Mouse (Mus musculus) right cerebral cortex, adult 2 months (tissue): ENCODE data around the gene Lrrc25.
A peak's percentile ranks its signal among the peaks of the same experiment; 100 is the strongest.

Source experiments
- DNase-seq, 2 experiments: peaks; one replicate each; pipeline ENCODE4 v3.0.0; 2021 to 2022; ENCODE audit warnings: low spot score in 2 of 2

Lrrc25 gene

DNA sequence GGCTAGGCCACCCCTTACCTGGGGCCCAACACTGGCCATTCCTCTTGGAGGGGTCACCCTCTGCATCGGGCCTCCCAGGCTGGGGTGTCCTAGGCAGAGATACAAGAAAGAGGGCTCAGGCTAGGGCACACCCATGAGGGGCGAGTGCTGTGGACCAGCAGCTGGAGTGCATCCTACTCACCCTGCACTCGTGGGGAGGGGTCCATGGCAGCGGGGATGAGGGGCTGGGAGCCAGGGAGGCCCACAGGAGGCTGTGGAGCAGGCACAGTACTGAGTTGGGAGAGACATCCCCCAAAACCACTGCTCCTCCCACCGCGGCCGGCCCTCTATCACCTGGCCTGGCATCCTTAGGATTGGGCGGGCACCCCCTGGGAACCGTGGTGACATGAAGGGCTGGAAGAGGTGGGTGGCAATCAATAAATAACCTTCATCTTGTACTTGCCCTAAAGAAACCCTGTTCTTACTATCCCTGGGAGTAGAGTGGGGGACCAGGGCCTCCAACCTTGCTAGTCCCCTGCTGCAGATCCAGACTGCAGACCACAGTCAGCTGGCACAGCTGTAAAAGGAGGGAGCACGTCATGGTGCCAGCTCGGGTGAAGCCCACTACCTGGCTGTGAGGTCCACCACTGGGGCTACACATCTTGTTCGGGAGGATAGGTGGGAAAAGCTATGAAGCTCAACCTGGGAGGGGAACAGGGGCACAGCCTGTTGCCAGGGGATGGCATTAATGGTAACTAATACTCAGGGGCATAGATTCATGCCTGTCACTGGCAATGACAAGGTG, 16.3 kb upstream of the Lrrc25 start:
- no peak for DNase-seq

DNA sequence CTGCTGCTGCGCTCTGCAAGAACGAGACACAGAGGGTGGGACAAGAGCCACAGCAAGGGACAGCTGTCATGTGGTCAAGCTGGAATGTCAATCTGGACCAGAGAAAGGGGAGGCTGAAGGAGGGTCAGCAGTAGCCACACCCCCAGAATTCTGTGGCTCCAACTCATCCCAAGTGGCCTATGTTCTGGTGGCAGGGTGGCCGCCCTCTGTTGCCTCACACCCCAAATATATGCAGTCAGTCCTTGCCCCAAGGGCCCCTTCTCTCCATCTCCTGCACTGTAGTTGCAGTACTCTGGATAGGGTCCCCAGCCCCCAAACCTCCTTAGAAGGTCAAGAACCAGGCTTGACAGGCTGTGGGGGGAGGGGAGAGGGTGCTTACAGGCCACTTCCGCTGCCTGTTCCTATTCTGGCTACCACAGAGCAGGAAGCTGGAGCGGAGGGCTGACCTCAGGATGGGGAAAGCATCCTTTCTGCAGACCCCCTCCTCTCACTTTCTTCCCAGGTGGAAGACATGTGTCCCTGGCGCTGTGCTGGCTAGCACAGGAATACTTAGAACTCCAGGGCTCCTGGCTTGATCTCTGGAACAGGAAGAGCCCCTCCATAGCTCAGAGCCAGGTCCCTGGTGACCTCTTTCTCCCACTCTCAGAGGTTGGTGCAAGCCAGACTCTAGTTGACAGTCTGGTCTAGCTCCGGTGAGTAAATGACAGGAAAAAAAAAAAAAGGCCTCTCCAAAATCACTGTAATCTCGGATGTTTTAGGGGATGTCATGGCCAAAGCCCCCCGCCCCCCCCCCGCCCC, 15.3 kb upstream of the Lrrc25 start:
- no peak for DNase-seq

DNA sequence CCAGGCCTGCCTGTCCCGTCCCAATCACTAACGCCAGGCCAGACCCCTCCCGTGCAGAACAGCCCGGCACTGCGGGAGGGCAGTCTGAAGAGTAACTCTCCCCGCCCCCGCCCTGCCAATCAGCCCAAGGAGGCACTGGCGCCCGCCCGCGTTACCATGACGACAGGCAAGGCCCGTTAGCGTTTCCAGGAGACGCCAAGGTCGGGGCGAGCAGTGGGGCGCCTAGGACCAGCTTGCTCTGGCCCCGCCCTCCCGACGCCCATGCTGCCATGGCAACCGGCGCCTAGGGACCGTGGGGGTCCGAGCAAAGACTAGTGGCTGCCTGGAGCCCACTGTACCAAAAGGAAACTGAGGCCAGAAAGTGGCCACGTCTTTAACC, 14.7 kb upstream of the Lrrc25 start:
- DNase-seq: peak; percentile 86 to 87

DNA sequence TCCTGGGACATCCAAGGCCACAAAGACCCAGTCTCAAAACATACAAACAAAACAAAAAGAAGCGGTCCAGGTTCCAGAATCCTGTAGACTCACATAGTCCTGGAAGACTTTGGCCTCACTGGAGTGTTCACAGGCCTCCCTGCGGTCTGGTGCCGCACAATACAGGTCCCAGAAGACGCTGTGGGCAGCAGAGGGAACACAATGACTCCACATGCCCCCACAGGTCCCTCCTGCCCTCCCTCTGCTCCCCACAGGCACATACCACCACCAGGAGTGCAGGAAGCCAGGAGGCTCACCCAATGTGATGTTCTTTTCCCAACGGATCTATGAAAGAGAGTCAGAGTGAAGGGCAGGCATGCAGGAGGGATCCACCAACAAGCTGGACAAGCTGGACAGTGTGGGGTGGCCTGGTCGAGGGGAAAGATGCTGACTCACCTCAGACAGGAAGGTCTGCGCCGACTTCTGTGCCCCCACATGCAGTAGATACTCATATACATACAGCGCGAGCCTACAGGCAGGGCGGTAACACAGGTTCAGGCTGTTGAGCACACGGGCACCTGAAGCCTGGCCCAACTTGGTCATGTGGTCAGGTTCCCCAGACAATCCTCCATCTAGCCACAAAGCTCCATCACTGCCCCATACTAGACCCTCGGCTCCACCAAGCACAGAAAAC, 13.7 kb upstream of the Lrrc25 start:
- DNase-seq: no peak

DNA sequence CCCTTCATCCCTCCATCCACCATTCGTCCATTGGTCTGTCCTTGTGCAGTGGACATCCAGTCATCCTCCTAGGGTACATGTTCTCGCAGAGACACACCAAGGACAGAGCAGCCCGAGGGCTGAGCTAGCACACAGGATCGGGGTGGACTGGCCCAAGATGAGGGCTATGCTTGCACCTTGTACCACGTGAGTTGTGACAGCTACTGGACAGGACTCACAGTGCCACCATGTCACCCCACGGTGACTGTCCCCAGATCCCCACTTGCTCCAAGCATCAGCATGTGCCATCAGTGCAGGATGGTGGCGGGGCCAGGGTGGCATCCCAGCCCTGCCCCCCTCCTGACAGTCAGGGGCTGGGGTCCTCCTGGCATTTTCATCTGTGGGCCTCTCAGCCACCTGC, 11.4 kb upstream of the Lrrc25 start:
- DNase-seq: no peak

DNA sequence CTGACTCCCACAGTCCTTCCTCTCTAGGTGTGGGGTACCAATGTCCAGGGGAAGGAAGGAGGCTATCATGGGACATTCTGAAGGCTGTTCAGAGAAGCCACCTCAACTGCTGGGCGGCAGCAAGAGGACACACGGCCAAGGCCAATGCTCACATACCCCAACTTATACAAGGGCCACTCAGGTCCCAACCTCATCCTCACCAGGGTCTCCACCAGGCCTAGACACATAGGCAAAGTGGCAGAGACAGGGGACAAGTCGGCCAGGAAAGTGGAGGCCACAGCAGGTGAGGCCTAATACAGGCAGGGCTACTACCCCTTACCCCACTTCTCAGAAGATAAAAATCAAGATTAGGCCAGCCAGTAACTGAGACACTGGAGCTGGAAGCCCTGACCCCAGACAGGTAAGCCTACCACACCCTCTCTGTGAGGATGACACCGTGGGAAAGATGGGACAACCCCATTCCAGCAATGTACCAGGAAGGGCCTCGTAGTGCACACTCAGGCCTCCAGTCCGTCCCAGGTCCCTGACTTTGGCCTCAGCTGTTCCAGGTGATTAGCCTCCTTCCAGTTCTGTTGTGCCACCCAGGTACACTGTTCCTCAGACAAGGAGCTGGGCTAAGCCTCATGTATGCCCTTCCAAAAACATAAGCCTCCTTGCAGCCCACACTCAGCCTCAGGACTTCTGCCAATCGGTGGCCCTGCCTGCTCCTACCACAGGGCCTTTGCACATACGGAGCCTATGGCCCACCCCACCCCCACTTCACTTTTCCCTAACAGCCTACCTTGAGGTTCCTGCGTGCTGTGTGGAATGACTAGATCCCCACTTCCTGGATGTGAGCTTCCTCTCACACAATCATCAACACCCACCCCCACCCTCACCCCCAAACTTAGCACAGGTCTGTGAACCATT, 9.8 kb upstream of the Lrrc25 start:
- no peak for DNase-seq

DNA sequence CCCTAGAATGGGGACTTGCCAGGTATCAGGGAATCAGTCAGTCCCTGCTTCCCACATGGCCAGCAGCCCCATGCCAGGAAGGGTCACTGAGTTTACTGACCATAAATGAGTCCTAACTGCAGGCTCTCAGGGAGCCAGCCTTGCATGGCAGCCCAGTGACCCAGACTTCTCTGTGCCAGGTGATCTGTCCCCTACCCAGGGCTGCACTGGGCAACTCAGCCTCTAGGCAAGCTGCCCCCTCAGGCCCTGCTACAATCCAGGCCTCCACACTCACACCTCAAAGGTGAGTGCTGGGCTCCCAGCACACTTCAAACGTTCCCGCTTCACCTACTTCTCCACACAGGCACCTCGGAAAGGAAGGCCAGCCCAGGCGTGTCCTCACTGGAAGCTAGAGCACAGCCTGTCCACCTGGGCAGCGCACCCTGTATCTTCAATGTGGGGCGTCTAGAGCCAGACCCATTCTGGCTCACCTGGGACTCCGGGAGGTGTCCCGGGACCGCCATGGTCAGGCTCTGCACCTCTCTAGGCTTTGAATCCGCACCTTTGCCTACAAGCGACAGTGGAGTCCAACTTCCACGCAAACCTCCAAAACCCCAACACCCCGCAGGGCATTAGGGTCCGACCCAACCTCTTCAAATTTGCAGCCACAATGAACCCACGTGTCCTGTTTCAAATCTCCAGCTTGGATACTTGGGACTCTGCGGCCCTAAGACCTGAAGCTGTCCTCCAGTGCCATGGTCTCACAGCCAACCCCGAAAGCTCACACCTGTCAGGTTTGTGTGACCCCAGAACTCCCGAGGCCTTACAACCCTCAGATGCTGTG, 9.0 kb upstream of the Lrrc25 start:
- peak in 1 of 2 experiments; percentile 11 for DNase-seq

DNA sequence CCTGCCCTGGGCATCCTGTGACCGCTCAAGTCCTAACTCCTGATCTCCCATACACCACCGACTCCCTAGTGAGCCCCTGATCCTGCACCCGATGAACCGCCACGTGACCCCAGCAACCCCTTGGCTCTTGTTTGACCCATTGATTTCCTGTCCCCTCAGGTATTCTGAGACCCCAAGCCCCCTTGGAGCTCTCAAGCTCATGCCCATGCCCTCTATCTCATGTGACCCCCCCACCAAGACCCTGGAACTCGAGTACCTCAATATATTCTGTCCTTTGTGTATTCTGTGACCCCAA, 8.4 kb upstream of the Lrrc25 start:
- peak in 1 of 2 experiments; percentile 10 for DNase-seq

DNA sequence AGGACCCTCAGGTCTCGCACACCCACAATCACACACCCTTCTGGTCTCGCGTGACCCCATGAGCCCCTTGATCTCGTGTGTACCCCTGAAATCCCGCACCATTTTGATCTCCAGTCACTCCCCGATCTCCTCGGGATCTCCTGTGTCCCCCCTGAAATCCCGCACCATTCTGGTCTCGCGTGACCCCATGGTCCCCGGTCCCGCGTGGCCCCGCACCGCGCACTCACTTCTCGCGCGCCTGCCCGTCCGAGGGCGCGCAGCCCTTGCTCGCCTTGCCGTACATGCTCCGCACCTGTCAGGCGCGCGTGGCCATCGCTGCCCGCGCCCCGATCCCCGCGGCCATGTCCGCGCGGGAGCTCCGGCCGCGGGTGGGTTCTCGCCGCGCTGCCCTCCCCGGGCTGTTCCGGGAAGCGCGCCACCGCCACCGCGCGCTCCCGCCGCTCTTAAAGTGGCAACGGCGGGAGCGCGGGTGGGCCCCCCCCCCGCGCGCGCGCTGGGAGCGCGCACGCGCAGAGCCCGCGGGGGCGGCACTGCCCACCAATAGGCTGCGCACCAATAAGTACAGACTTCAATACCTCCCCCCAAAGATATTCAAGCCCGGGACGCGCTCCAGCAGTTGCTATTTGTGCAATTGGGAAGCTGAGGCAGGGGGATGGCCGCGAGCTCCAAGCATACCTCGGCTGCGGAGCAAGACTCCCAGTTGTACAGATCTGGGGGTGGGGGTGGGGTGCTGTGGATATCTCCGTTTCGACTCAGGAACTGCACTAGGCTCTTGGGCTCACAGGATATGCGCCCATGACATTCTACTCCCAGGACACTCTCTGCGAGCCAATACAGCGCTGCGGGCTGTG, 7.8 kb upstream of the Lrrc25 start:
- peak; percentile 59 to 69 for DNase-seq

DNA sequence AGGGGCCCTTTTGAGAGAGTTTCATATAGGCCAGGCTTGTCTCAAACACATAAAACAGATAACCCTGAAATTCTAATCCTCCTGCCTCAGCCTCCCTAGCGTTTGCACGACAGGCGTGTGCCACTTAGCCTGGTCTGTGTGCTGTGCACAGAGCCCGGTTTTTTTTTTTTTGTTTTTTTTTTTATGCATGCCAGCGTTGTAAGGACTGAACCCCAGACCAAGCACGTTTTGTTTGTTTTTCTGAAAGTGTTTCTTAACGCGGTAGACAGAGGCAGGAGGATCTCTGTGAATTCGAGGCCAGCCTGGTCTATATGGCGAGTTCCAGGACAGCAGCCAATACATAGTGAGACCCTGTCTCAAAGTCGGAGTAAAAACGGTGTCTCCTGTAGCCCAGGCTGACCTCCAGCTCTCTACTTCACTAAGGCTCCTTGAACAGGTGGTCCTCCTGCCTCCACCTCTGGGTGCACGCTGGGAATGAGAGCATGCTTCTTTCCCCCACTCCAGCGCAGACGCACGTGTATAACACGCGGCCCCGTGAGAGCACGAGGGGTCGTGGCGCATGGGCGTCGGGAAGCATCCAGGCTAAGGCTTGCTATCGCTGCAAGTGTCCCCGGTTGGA, 7.1 kb upstream of the Lrrc25 start, which contains the start of gene Ssbp4:
Gene Ssbp4 (minus strand): TSS at position 124 of the 619 bp plus-strand sequence.
- no peak for DNase-seq

DNA sequence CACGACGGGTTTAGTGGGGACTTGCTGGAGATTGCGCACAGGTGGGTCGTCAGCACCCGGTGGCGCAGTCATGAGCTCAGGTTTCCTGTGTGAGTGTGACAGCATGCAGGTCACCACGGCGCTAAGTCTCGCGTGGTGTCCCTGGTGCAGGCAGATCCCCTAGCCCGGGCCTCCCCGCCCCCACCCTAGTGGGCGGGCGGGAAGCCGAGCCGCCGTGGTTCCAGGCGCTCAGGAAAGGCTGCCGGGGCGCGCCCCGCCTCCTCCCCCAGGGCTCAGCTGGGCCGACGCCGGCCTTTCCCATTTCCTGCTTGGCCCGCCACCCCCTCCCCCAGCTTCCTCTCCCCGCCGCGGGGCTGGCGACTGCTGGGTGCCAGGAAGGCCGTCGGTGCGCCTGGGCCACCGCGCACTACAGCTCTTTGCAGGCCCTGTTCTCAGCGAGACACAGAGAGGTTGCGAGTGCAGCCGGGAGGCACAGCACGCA, 6.5 kb upstream of the Lrrc25 start:
- DNase-seq: peak in 1 of 2 experiments; percentile 58

DNA sequence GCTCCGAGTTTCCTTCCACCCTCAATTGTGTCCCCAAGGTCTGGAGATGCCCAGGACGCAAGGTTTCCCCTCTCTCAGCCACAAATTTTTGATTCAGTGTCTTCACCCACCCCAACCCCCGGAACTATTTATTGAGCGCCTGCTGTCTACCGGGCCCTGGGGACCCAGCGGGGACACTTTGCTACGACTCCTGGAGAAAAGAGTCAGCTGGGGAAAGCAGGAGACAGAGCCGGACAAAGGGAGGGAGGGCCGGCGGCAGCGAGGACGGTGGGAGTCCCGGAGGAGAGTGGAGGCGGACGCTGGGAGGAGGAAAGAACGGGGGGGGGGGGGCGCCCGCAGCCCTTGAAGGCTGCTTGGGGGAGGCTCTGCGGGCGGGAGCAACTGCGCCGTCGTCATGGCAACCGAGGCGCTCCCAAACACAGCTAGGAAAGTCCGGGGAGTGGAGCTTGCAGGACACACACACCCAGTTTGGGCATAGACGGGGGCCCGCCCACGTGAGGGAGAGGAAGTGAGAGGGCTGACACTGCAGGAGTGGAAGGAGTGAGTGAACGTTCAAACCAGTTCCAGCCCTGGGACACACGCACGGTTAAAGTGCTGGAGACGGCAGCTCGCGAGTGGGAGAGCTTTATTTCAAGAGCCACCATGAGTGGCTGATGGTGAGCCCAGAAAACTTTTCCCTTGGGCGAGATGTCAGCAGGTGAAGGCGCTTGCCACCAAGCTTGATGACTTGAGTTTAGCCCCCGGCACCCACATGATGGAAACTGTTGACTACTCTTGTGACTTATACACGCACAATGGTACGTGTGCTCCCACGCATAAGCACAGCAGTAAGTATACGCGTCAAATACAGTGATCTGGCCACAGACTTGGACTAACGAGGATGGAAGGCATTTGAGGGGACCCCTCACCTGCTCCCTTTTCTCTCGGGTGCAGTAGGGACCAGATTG, 5.8 kb upstream of the Lrrc25 start:
- DNase-seq: peak; percentile 89

DNA sequence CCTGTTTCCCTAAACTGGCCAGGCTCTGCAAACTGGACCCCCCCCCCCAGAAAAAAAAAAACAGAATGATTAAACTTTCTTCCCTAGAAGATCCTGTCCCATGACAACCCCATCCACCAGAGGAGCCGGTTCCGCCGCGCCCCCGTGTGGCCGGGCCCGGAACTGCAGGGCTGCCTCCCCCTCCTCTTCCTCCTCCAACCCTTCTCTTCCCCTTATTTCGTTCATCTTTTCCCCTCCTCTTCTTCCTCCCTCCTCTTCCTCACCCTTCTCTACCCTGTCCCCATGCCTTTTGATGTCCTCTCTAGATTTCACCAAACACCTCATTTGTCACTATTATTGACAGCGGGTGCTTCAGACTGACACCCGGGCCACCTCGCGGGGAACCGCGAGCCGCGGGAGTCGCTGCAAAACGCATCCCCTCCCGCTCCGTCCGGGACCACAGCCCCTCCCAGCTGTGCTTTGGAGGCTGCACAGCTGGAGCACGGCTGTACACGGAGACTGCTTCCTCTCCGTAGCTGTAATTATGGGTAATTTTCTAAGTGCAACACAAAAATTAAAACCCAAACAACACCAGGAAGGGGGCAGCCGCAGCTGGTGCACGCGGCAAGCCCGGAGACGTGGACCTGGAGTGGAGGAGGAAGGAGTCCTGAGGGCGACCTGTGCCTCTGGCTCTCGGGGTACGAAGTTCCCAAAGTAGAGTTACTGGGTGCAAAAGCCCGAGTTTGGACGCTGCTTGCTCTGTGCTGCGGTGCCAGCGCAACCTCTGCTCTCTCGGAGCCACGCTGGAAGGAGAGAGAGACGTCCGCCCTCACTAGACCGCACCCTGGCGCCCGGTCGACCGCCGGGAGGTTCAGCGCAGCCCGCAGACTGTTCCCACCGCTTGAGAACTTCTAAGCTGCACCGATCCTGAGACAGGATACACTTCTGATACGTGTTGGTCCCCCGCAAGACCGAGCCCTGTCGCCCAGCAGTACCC, 4.9 kb upstream of the Lrrc25 start:
- peak in 1 of 2 experiments; percentile 70 for DNase-seq

DNA sequence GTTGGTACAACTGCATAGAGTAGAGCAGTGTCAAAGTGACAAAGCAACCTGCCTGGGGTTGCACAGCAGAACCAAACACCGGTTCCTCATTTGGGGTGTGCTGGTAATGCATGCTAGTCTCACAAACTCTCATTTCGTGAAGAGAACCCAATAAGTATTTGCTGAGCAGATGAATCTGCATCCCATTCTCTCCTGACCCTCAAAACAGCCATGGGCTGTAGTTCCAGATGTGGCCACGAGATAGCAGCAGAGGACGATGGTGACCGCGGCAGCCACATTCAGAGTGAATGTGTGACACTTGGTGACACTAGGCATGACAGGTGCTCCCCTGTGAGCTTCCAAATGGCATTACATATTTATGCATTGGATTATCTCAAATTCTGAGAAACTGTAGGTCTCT, 4.1 kb upstream of the Lrrc25 start:
- DNase-seq: peak; percentile 91 to 92

DNA sequence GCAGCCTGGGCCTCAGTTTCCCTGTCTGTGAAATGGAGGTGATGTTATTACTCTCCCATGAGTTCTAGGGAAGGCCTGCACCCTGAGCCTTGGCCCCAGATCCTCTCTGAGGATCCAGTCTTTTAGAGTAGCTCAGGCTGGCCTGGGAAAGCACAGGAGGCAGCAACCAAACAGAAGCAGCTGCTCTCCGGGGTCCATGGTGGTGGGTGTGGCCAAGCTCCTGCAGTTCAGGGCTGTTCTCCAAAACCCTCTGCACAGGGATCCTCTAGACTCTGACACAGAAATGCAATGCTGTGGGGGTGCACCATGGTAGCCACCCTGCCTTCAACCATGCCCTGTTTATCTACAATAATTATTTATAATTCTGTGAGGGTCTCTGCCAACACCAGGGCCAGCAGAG, 2.2 kb upstream of the Lrrc25 start:
- DNase-seq: no peak

DNA sequence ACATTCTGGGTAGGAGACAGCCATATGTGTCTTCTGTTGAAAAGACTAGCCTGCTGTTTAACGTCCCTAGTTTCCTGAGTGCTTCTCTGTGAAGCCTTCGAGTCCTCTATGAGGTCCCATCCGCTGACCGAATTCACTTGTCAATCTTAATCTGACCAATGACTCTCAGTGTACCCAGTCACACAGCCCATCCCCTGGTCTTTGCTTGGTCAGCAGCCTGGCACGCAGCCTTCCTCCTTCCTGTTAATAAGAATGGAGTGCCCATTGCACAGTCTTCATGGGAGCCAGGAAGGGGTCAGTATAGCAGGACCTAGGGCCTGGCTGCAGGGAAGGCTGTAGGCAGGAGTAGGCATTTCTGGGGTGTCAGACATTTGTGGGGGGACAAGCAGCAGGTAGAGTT, 1.5 kb upstream of the Lrrc25 start:
- no peak for DNase-seq

DNA sequence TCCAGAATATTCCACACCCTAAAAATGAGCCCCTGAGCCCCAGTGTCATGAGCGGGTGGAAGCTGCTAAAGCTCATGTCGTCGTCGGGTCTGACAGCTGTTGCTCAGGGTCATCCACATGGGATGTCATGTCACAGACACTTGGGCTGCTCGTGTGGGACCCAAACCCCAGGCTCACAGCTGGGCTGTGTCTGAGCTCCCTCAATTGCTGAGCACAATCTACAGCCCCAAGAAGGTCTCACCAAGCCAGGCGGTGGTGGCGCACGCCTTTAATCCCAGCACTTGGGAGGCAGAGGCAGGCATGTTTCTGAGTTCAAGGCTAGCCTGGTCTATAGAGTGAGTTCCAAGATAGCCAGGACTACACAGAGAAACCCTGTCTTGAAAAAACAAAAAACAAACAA, 674 bp upstream of the Lrrc25 start:
- DNase-seq: no peak
